Mouse (Mus musculus) fat pad, adult 2 months (tissue): ENCODE measurements around the gene Ank3.

Source experiments
- DNase-seq: peaks from one replicate; pipeline ENCODE4 v3.0.0-alpha.2; 2011; ENCODE audit warnings: low read depth, low spot score; ENCODE audit errors: extremely low read depth

Ank3 gene

GRCm38 (mm10) chr10:69471841-69472240, 73.3 kb downstream of the Ank3 start:
- DNase-seq = no peak

GRCm38 (mm10) chr10:69476871-69477270, 78.3 kb downstream of the Ank3 start:
- no peak for DNase-seq

- DNase-seq = no peak
These were observed 79.1 kb downstream of the Ank3 start for GRCm38 (mm10) chr10:69477656-69478055.

GRCm38 (mm10) chr10:69478831-69479230, 80.3 kb downstream of the Ank3 start:
- no peak for DNase-seq

GRCm38 (mm10) chr10:69485191-69485786, 86.7 kb downstream of the Ank3 start:
- no peak for DNase-seq

- DNase-seq = no peak
These were observed 91.6 kb downstream of the Ank3 start for GRCm38 (mm10) chr10:69490182-69490581.

GRCm38 (mm10) chr10:69491975-69492374, 93.4 kb downstream of the Ank3 start:
- no peak for DNase-seq

GRCm38 (mm10) chr10:69497382-69497781, 98.8 kb downstream of the Ank3 start:
- no peak for DNase-seq

- DNase-seq = no peak
These were observed 101.7 kb downstream of the Ank3 start for GRCm38 (mm10) chr10:69500171-69500860.

- no peak for DNase-seq
These were observed 105.2 kb downstream of the Ank3 start for GRCm38 (mm10) chr10:69503791-69504190.

- DNase-seq = no peak
These were observed 109.1 kb downstream of the Ank3 start for GRCm38 (mm10) chr10:69507719-69508118.

- DNase-seq = no peak
These were observed 111.8 kb downstream of the Ank3 start for GRCm38 (mm10) chr10:69510392-69510791.

- DNase-seq = no peak
These were observed 112.7 kb downstream of the Ank3 start for GRCm38 (mm10) chr10:69511234-69511633.

GRCm38 (mm10) chr10:69521977-69522376, 123.4 kb downstream of the Ank3 start:
- DNase-seq = no peak

- DNase-seq = no peak
These were observed 124.6 kb downstream of the Ank3 start for GRCm38 (mm10) chr10:69523202-69523601.

GRCm38 (mm10) chr10:69527318-69527717, 128.7 kb downstream of the Ank3 start:
- peak; percentile 73 for DNase-seq

GRCm38 (mm10) chr10:69528746-69529145, 130.2 kb downstream of the Ank3 start:
- DNase-seq = no peak

- no peak for DNase-seq
These were observed 131.8 kb downstream of the Ank3 start for GRCm38 (mm10) chr10:69530326-69530725.

- DNase-seq = no peak
These were observed 133.0 kb downstream of the Ank3 start for GRCm38 (mm10) chr10:69531569-69531968.

GRCm38 (mm10) chr10:69532169-69532730, 133.7 kb downstream of the Ank3 start:
- DNase-seq = no peak

GRCm38 (mm10) chr10:69533505-69534388, 135.2 kb downstream of the Ank3 start:
- DNase-seq = no peak
